Mouse (Mus musculus) kidney, adult 2 months (tissue): ENCODE data around the gene Ift172.

Experiments
- CTCF ChIP-seq: fragments of 200-500 bp; conservative IDR thresholded peaks from 2 replicates; pipeline ENCODE4 v1.5.1; 2011; ENCODE audit warnings: low read depth, mild to moderate bottlenecking, control low read depth, low read length, moderate library complexity, mixed read lengths; ENCODE audit not compliant: insufficient read depth, insufficient read length
- POLR2A ChIP-seq: fragments of 200-500 bp; IDR thresholded peaks from one replicate; pipeline ENCODE4 v1.6.1; 2011; ENCODE audit warnings: low read depth, low read length, control low read depth

DNA sequence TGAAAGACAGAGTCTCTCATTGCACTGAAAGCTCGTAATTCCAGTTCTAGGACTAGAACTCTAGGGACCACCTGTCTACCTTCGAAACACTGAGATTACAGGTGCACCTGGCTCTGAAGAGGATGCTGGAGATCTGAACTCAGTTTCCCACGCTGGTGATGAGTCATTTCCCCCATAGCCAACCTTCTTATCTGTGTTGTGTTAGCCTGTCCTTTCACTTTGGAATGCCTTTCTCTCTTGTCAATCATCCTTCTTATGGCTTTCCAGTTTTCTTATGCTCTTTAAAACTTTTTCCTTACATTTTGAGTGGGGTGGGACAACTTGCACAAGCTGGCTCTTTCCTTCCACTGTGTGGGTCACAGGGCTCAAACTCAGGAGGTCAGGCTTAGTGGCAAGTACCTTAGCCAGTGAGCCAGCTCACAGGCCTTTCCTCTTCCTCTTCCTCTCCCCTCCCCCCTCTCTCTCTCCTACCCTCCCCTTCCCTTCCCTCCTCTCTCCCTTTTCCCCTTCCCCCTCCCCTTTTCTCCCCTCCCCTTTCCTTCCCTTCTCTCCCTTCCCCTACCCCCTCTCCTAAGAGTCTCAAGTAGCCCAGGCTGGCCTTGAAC is 1.2 kb downstream of the Ift172 start:
- TF ChIP-seq CTCF (no peak), POLR2A (no peak)
